Mouse (Mus musculus): Measurements from ENCODE around the gene Lsm2.

DNA sequence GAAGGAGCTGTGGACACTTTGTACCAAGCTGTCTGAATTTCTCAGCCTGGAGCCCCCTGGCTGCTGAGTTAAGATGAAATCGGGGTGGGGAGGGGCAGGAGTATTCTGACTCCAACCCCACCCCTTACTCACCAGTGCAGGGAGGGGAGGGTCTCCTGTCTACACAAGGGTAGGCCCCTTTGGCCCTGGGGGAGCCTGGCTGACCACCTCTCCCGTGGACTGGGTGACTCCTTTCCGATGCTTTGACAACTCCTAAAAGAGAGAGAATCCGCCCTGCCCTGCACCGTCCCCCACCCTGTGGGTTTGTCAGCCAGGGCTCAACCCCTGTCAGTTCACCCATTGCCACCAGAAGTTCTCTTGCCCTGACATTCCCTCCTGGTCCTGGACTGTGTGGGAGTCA is 44.5 kb downstream of the Lsm2 start:
- TF ChIP-seq CTCF (IDR thresholded peaks at IDR 0.05; ENCODE audit: control insufficient read depth, insufficient read depth, insufficient read length) (no peak), MYOG (IDR thresholded peaks at IDR 0.05; ENCODE audit: control insufficient read depth, extremely low read depth, insufficient read length) (no peak), MYOD1 (IDR thresholded peaks at IDR 0.05; ENCODE audit: control insufficient read depth, insufficient read length, low read depth) (no peak)

Measured in C2C12 (cell line).